Mouse (Mus musculus): Measurements from ENCODE around the gene Bfsp2.

DNA sequence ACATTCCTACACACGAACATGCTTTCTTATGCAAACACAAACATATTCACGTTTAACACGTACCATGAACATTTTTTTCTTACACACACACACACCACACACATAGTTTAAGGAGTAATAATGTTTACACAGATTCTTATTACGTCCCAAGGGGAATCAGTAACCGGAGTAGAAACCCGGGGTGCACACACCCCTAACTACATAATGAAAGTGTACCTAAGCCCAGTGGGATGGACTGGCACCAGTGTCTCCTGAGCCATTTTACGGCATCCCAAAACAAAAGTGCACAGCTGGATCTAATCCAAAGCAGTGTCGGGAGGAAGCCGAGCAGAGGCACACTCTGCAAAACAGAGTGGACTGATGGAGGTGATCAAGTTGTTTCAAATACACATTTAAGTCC is 66.8 kb downstream of the Bfsp2 start:
- TF ChIP-seq CTCF (IDR thresholded peaks at IDR 0.05; ENCODE audit: low read depth, low read length) (no peak), POLR2A (IDR thresholded peaks at IDR 0.05; ENCODE audit: extremely low read depth, insufficient read depth, low read length) (no peak)
